Mouse (Mus musculus) forebrain, postnatal 0 days (tissue): ENCODE measurements around the gene Rnh1. TPM values are rescaled to one million over a fixed set of nuclear protein-coding genes. Genes with fewer than 3 reads are reported as not detected.

Experiments used
- ATAC-seq: fragments of 200-750 bp; cut with Nextera tagmentation; 2 replicates; pipeline ENCODE4 v1.8.0; 2017; ENCODE audit warnings: mild to moderate bottlenecking, moderate library complexity
- DNase-seq: peaks from one replicate; pipeline ENCODE4 v3.0.0-alpha.2; 2015
- H3K27ac ChIP-seq: fragments of 300-500 bp; sonication (generic); 2 replicates; pipeline ENCODE4 v1.5.1; 2014; ENCODE audit warnings: low read depth, mild to moderate bottlenecking, antibody characterized with exemption, low read length, moderate library complexity, mixed read lengths
- H3K27me3 ChIP-seq: fragments of 300-500 bp; sonication (generic); 2 replicates; pipeline ENCODE4 v1.6.1; 2014; ENCODE audit warnings: mild to moderate bottlenecking, low read length, mixed read lengths; ENCODE audit not compliant: insufficient read depth
- H3K36me3 ChIP-seq: fragments of 300-500 bp; sonication (generic); 2 replicates; pipeline ENCODE4 v1.6.1; 2014; ENCODE audit warnings: mild to moderate bottlenecking, moderate library complexity; ENCODE audit not compliant: insufficient read depth
- H3K4me1 ChIP-seq: fragments of 300-500 bp; sonication (generic); 2 replicates; pipeline ENCODE4 v1.6.1; 2014; ENCODE audit warnings: antibody characterized with exemption; ENCODE audit not compliant: insufficient read depth
- H3K4me2 ChIP-seq: fragments of 300-500 bp; sonication (generic); 2 replicates; pipeline ENCODE4 v1.6.1; 2014; ENCODE audit warnings: low read depth, mild to moderate bottlenecking, moderate library complexity
- H3K4me3 ChIP-seq: fragments of 300-500 bp; sonication (generic); 2 replicates; pipeline ENCODE4 v1.5.1; 2014; ENCODE audit warnings: low read depth, low read length, mixed read lengths
- H3K9ac ChIP-seq: fragments of 300-500 bp; sonication (generic); 2 replicates; pipeline ENCODE4 v1.6.1; 2014; ENCODE audit warnings: mild to moderate bottlenecking
- H3K9me3 ChIP-seq: fragments of 300-500 bp; sonication (generic); 2 replicates; pipeline ENCODE4 v1.6.1; 2016; ENCODE audit warnings: low read length
- CTCF ChIP-seq: sonication (generic); IDR thresholded peaks from 2 replicates; pipeline ENCODE4 v1.5.1; 2016; ENCODE audit warnings: antibody characterized with exemption, control low read depth, low read depth
- WGBS: fragments of 180-500 bp; shearing (Covaris S2); extraction: QIAGEN DNeasy Blood & Tissue Kit; methylation state at CpG from one replicate; pipeline ENCODE4 v1.1.7; 2014; 5-methylcytosine and 5-hydroxymethylcytosine counted together
- polyA plus RNA-seq: library from polyadenylated mRNA; unstranded; fragments of >200 nt; fragmentation: Nextera tagmentation; extraction: Ambion mirVana; gene quantifications from 2 replicates; pipeline ENCODE4 v1.2.1, GENCODE M21; 2015
- total RNA-seq: library from RNA; depleted of rRNA; stranded (reverse); fragments of >200 nt; gene quantifications from 2 replicates; pipeline ENCODE4 v1.2.3, GENCODE M21; 2014

Gene Rnh1
- total and polyA plus RNA-seq, 2 experiments from 2014 or later, result 41.6 to 45.4 TPM

DNA sequence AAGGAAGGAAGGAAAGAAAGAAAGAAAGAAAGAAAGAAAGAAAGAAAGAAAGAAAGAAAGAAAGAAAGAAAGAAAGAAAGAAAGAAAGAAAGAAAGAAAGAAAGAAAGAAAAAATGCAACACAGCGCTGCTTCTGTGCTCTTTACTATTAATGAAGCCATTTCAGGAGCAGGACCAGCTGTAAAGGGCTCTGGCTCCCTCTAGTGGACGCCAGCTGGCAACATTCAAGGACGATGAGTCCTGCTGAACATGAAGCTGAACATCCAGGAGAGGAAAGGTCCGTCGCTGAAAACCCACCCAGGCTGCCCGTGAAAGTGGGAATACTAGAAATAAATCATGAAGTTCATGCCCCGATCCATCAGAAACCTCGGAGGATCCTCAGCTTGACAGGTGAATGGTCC is 3.5 kb upstream of the Rnh1 start:
- no peaks in the 10 kb centered on the region for H3K27me3 ChIP-seq
- peak; percentile 92 for DNase-seq
- H3K9ac ChIP-seq, result no peak overlapping the region
- H3K9me3 ChIP-seq, result no peaks in the 10 kb centered on the region
- WGBS, result 1% methylated on average over 8 of the region's 8 CpGs
- H3K4me1 ChIP-seq, result no peaks in the 10 kb centered on the region
- H3K4me3 ChIP-seq, result no peak overlapping the region
- ATAC-seq, result peak; percentile 45; the same call in 1 of the 2 replicates
- no peak overlapping the region for H3K4me2 ChIP-seq
- H3K36me3 ChIP-seq, result no peaks in the 10 kb centered on the region
- no peak overlapping the region for H3K27ac ChIP-seq
- TF ChIP-seq CTCF, result peak; percentile 94

DNA sequence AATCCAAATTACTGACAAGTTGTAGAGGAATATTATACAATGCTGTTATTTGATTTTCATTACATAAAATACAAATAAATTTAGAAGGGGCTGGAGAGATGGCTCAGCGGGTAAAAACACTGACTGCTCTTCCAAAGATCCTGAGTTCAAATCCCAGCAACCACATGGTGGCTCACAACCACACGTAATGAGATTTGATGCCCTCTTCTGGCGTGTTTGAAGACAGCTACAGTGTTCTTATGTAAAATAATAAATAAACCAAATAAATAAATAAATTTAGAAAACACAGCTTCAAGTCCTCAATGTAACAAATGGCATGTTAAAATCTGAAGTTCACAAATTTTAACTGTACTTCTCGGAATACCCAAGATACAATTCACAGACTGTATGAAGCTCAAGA is 2.4 kb upstream of the Rnh1 start:
- no peak overlapping the region for H3K4me2 ChIP-seq
- H3K9ac ChIP-seq, result no peak overlapping the region
- no peaks in the 10 kb centered on the region for H3K36me3 ChIP-seq
- H3K4me1 ChIP-seq, result no peaks in the 10 kb centered on the region
- TF ChIP-seq CTCF, result peak; percentile 26; the same call in 1 of the 2 replicates
- ATAC-seq (no peak), DNase-seq (no peak)
- H3K27me3 ChIP-seq, result no peaks in the 10 kb centered on the region
- no peak overlapping the region for H3K4me3 ChIP-seq
- H3K27ac ChIP-seq, result no peak overlapping the region
- WGBS, result 83% methylated on average over 4 of the region's 4 CpGs
- H3K9me3 ChIP-seq, result no peaks in the 10 kb centered on the region

DNA sequence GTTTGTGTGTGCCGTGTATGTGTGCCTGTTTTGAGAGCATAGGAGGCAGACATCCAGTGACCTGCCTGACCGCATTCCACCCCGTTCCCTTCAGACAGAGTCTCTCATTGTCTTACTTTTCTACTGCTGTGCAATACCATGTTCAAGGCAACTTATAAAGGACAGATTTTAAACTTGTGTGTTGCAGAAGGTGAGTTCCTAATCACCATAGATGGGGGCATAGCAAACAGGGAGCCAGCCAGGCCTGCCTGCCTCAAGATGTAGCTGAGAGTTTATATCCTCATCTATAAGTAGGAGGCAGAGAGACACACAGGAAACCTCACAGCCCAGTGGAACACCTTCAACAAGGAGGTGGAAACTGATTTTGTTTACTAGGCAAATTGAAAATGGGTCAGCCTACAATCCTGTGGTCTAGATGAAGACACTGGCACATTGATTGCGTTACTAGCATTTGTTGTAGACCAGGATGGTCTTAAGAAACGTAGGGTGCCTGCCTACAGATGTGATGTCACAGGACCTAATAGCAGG is 730 bp upstream of the Rnh1 start:
- H3K9me3 ChIP-seq, result no peaks in the 10 kb centered on the region
- DNase-seq, result no peak
- H3K4me2 ChIP-seq, result peak overlapping the region; percentile 72
- no peaks in the 10 kb centered on the region for H3K36me3 ChIP-seq
- ATAC-seq, result no peak
- no peak for TF ChIP-seq CTCF
- WGBS, result 87% methylated on average over 5 of the region's 5 CpGs
- peak overlapping the region; percentile 73 for H3K9ac ChIP-seq
- H3K4me1 ChIP-seq, result 0 out of 2 replicates have a peak, but pooled peaks cover 3% of the 10 kb centered on the region
- H3K27me3 ChIP-seq, result no peaks in the 10 kb centered on the region
- H3K4me3 ChIP-seq, result peak overlapping the region; percentile 58
- peak overlapping the region; percentile 95; the same call in 1 of the 2 replicates for H3K27ac ChIP-seq

DNA sequence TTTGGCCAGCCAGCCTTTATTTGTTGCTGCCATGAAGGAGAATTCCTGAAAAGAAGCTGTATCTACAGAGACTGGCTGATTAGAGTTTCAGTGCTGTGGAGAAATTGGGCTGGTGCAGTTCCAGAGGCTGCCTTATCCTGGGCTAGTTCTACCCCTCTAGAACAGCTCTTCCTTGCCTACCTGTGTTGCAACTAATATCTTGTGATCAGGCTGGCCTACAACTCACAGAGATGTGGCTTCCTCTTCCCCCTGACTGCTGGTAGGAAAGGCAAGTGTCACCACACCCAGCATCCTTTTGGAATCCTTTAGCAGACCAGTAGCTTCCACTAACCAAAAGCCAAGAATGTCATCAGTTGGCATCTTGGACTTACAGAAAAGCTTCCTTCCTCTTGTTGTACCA is 2.8 kb downstream of the Rnh1 start:
- H3K36me3 ChIP-seq, result no peaks in the 10 kb centered on the region
- H3K27ac ChIP-seq, result no peak overlapping the region
- no peak overlapping the region for H3K4me3 ChIP-seq
- ATAC-seq (no peak), DNase-seq (no peak)
- no peak overlapping the region for H3K4me2 ChIP-seq
- no peaks in the 10 kb centered on the region for H3K27me3 ChIP-seq
- no peaks in the 10 kb centered on the region for H3K9me3 ChIP-seq
- no peak for TF ChIP-seq CTCF
- peaks cover 8% of the 10 kb centered on the region; the same call in 1 of the 2 replicates for H3K4me1 ChIP-seq
- no peak overlapping the region for H3K9ac ChIP-seq

DNA sequence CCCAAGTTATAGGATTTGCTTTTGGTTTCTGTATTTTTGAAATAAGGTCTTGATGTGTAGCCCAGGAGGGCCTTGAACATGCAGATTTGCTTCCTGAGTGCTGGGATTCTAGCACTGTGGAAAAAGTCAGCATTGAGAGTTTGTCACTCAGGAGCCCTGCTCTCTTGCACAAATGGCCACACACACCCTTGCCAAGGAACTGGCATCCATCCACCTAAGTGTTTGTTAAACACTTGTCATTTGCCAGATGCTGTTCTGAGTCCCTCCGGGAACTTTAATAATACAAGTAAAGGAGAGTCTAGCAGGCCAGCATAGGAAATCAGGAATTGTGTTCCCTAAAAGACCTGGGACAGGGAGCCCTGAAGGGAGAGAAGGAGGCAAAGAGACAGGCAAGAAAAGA is 3.4 kb downstream of the Rnh1 start:
- Histone ChIP-seq H3K36me3 (no peaks in the 10 kb centered on the region), H3K27me3 (no peaks in the 10 kb centered on the region), H3K4me2 (no peak overlapping the region), H3K4me3 (no peak overlapping the region), H3K4me1 (peaks cover 8% of the 10 kb centered on the region; the same call in 1 of the 2 replicates), H3K9me3 (no peaks in the 10 kb centered on the region), H3K27ac (no peak overlapping the region), H3K9ac (no peak overlapping the region)
- no peak for ATAC-seq
- DNase-seq, result no peak
- 34% methylated on average over 1 of the region's 1 CpGs for WGBS
- no peak for TF ChIP-seq CTCF

DNA sequence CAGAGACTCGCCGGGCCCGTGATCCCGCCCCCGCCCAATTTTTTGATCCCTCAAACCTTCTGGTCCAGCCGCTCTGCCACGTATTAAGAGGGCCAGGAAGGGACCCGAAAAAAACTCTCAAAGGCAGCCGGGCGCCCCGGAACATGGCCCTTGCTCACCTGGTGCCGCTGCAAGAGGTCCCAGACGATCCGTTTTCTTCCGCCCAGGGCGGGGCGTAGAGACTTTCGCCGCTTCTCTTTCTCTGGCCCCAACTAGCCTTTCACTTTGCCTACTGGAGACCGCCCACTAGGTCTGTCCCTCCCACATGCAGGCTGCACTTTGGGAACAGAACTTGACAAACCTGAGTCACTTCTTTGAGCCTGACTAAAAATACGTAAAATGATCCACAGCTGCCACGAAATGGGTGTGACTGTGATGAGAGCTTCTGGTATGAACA is 4.1 kb downstream of the Rnh1 start:
- Histone ChIP-seq H3K4me1 (peaks cover 8% of the 10 kb centered on the region; the same call in 1 of the 2 replicates), H3K4me3 (peak overlapping the region; percentile 31), H3K4me2 (peak overlapping the region; percentile 57), H3K27ac (peak overlapping the region; percentile 4; the same call in 1 of the 2 replicates), H3K27me3 (no peaks in the 10 kb centered on the region), H3K9ac (peak overlapping the region; percentile 37; the same call in 1 of the 2 replicates), H3K36me3 (0 out of 2 replicates have a peak, but pooled peaks cover 3% of the 10 kb centered on the region), H3K9me3 (no peaks in the 10 kb centered on the region)
- DNase-seq (no peak), ATAC-seq (no peak)
- TF ChIP-seq CTCF, result no peak
- whole genome bisulfite sequencing, result 6% methylated on average over 22 of the region's 22 CpGs

DNA sequence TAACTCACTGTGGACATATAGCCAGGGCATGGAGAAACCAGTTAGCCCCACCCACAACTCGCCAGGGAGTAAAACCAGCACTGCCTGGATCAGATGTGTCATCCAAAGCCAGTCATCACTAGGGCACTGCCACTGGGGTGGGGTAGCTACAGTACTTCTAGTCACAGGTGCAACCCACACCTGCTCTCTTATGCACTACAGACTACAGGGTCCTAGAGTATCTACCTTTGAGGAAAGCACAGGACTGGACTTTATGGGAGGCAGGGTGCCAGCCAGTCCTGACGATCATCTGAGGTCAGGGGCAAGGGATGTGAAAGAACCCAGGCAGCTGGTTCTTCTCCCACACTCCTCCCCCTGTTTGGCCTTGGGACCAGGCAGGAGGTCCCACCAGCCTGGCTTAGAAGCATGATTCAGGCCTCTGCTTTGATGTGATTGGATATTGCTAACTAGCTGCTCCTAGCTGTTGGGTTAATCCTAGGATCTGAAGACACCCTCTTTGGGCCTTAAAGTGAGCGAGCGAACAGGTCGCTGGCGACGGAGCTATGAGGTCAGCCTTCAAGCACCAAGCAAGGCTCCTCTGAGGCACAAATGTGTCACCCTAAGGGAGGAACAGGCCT is 4.6 kb downstream of the Rnh1 start:
- H3K36me3 ChIP-seq, result peaks cover 6% of the 10 kb centered on the region
- no peak for TF ChIP-seq CTCF
- peak overlapping the region; percentile 4; the same call in 1 of the 2 replicates for H3K27ac ChIP-seq
- no peaks in the 10 kb centered on the region for H3K9me3 ChIP-seq
- ATAC-seq (no peak), DNase-seq (peak; percentile 11)
- H3K9ac ChIP-seq, result peak overlapping the region; percentile 37; the same call in 1 of the 2 replicates
- 24% methylated on average over 7 of the region's 7 CpGs for WGBS
- H3K4me2 ChIP-seq, result peak overlapping the region; percentile 57
- H3K4me3 ChIP-seq, result peak overlapping the region; percentile 31
- H3K4me1 ChIP-seq, result peaks cover 8% of the 10 kb centered on the region; the same call in 1 of the 2 replicates
- H3K27me3 ChIP-seq, result no peaks in the 10 kb centered on the region
